Mouse (Mus musculus) neural tube, embryonic 12.5 days (tissue): ENCODE results near the gene Btla. TPM values are rescaled to one million over a fixed set of nuclear protein-coding genes. Genes with fewer than 3 reads are reported as not detected.

Experiments
- ATAC-seq: fragments of 200-750 bp; cut with Nextera tagmentation; 2 replicates; pipeline ENCODE4 v1.8.0; 2017; ENCODE audit warnings: low read depth, mild to moderate bottlenecking, moderate TSS enrichment, moderate library complexity; ENCODE audit not compliant: low FRiP score
- H3K27ac ChIP-seq: fragments of 300-500 bp; sonication (generic); 2 replicates; pipeline ENCODE4 v1.5.1; 2016
- H3K27me3 ChIP-seq: fragments of 300-500 bp; sonication (generic); replicated peaks from 2 replicates; pipeline ENCODE4 v1.6.1; 2016; ENCODE audit warnings: mild to moderate bottlenecking
- H3K36me3 ChIP-seq: fragments of 300-500 bp; sonication (generic); 2 replicates; pipeline ENCODE4 v1.6.1; 2016; ENCODE audit warnings: mild to moderate bottlenecking
- H3K4me1 ChIP-seq: fragments of 300-500 bp; sonication (generic); 2 replicates; pipeline ENCODE4 v1.6.1; 2016
- H3K4me2 ChIP-seq: fragments of 300-500 bp; sonication (generic); replicated peaks from 2 replicates; pipeline ENCODE4 v1.6.1; 2016; ENCODE audit warnings: mild to moderate bottlenecking
- H3K4me3 ChIP-seq: fragments of 300-500 bp; sonication (generic); 2 replicates; pipeline ENCODE4 v1.5.1; 2016
- H3K9ac ChIP-seq: fragments of 300-500 bp; sonication (generic); 2 replicates; pipeline ENCODE4 v1.6.1; 2016; ENCODE audit warnings: mild to moderate bottlenecking
- H3K9me3 ChIP-seq: fragments of 300-500 bp; sonication (generic); 2 replicates; pipeline ENCODE4 v1.6.1; 2016; ENCODE audit warnings: mild to moderate bottlenecking
- WGBS: fragments of 180-500 bp; shearing (Covaris S2); methylation state at CpG from one replicate; pipeline ENCODE4 v1.1.7; 2016; 5-methylcytosine and 5-hydroxymethylcytosine counted together
- polyA plus RNA-seq: library from polyadenylated mRNA; unstranded; fragments of >200 nt; fragmentation: Nextera tagmentation; extraction: Ambion mirVana; gene quantifications from 2 replicates; pipeline ENCODE4 v1.2.1, GENCODE M21; 2016

Btla gene
- polyA plus RNA-seq, 1 experiment from 2014 or later = 0.16 TPM

GRCm38 (mm10) chr16:45269886-45270285 lies 45.8 kb downstream of the Btla start:
- WGBS = 89% methylated on average over 2 of the region's 2 CpGs
- no peak overlapping the region for H3K9ac ChIP-seq
- H3K27me3 ChIP-seq = no peaks in the 10 kb centered on the region

GRCm38 (mm10) chr16:45283093-45283492 lies 59.0 kb downstream of the Btla start:
- no peaks in the 10 kb centered on the region for H3K9me3 ChIP-seq
- H3K4me2 ChIP-seq = no peak overlapping the region
- WGBS = 85% methylated on average over 1 of the region's 1 CpGs
- no peaks in the 10 kb centered on the region for H3K27me3 ChIP-seq
- ATAC-seq = no peak
- H3K27ac ChIP-seq = no peak overlapping the region
- H3K4me1 ChIP-seq = no peaks in the 10 kb centered on the region
- no peak overlapping the region for H3K4me3 ChIP-seq
- no peak overlapping the region for H3K9ac ChIP-seq
- H3K36me3 ChIP-seq = no peaks in the 10 kb centered on the region

More at GRCm38 (mm10) chr16:45269886-45270285, 45.8 kb downstream of the Btla start:
- ATAC-seq = no peak
- Histone ChIP-seq H3K27ac (no peak overlapping the region), H3K9me3 (no peaks in the 10 kb centered on the region), H3K4me2 (no peak overlapping the region), H3K36me3 (no peaks in the 10 kb centered on the region), H3K4me3 (no peak overlapping the region), H3K4me1 (no peaks in the 10 kb centered on the region)

GRCm38 (mm10) chr16:45297806-45298205 lies 73.7 kb downstream of the Btla start:
- WGBS = 74% methylated on average over 3 of the region's 3 CpGs
- Histone ChIP-seq H3K27ac (no peak overlapping the region), H3K9ac (no peak overlapping the region), H3K9me3 (no peaks in the 10 kb centered on the region), H3K36me3 (no peaks in the 10 kb centered on the region), H3K4me1 (no peaks in the 10 kb centered on the region), H3K27me3 (no peaks in the 10 kb centered on the region), H3K4me3 (no peak overlapping the region), H3K4me2 (no peak overlapping the region)
- ATAC-seq = no peak

Other genes with a start within 250 kb of the Btla start
- gene Ccdc80, start 130.9 kb upstream of the Btla start, polyA plus RNA-seq = 18.2 and 21.7 TPM in 2 replicates
- gene Slc35a5, start 65.6 kb upstream of the Btla start, polyA plus RNA-seq = 21.8 and 26.3 TPM in 2 replicates
- 49.9 and 54.8 TPM in 2 replicates for gene Atg3, start 65.5 kb upstream of the Btla start, polyA plus RNA-seq
- gene Cd200, start 184.7 kb downstream of the Btla start, polyA plus RNA-seq = 102 and 104 TPM in 2 replicates